Mouse (Mus musculus) spleen, adult 10 weeks (tissue): ENCODE data around the gene AW146154. TPM values are rescaled to one million over a fixed set of nuclear protein-coding genes. Genes with fewer than 3 reads are reported as not detected.

Experiments
- polyA plus RNA-seq: library from polyadenylated mRNA; stranded (reverse); fragments of 350-450 nt; fragmentation: Illumina TruSeq; extraction: RNeasy Lipid Tissue Mini Kit (QIAGEN cat#74804); gene quantifications from one replicate; pipeline ENCODE4 v1.2.3, GENCODE M21; 2015; ENCODE audit warnings: low replicate concordance; ENCODE audit not compliant: insufficient read depth

AW146154 gene
- 19.4 TPM for polyA plus RNA-seq

GRCm38 (mm10) chr7:41499389-41500049, at the start of gene AW146154, which contains the start of gene Gm20449:
Gene AW146154 (minus strand): TSS chr7:41499890.
Gene Gm20449 (minus strand): TSS chr7:41499417.

GRCm38 (mm10) chr7:41448596-41448995, 51.1 kb downstream of the AW146154 start, which contains the start of gene Vmn2r57:
Gene Vmn2r57 (minus strand): TSS chr7:41448696.

Other genes starting within 250 kb of the AW146154 start
- 41.0 TPM for gene AI987944, start 106.5 kb downstream of the AW146154 start, polyA plus RNA-seq
- gene Vmn2r57, start 51.2 kb downstream of the AW146154 start, polyA plus RNA-seq: 0.72 TPM
- gene Gm20449, start 473 bp downstream of the AW146154 start, polyA plus RNA-seq: 0.30 TPM
- gene Gm6871, start 73.8 kb upstream of the AW146154 start, polyA plus RNA-seq: not detected
- 28.5 TPM for gene 2610021A01Rik, start 99.3 kb upstream of the AW146154 start, polyA plus RNA-seq
- gene Zfp788, start 133.3 kb upstream of the AW146154 start, polyA plus RNA-seq: 30.0 TPM